Mouse (Mus musculus) cerebellum, adult 9-10 months (tissue): Measurements from ENCODE around the gene Mbd3l1.
A peak's percentile ranks its signal among the peaks of the same experiment; 100 is the strongest.

Experiments
- DNase-seq: peaks from one replicate; pipeline ENCODE4 v3.0.0; 2022

Mbd3l1 gene

GRCm38 (mm10) chr9:18478168-18478567 is at the start of gene Mbd3l1, which contains the start of gene Zfp558:
Gene Mbd3l1 (plus strand): TSS chr9:18478359.
Gene Zfp558 (minus strand): TSS chr9:18478268.
- no peak for DNase-seq

GRCm38 (mm10) chr9:18430354-18430753 is 47.8 kb upstream of the Mbd3l1 start, which contains the start of gene Mbd3l2:
Gene Mbd3l2 (plus strand): TSS chr9:18430654.
- no peak for DNase-seq

- DNase-seq, result no peak
These were observed 46.5 kb upstream of the Mbd3l1 start for GRCm38 (mm10) chr9:18431687-18432086.

- no peak for DNase-seq
These were observed 21.6 kb upstream of the Mbd3l1 start for GRCm38 (mm10) chr9:18456520-18456919.

- no peak for DNase-seq
These were observed 10.8 kb upstream of the Mbd3l1 start for GRCm38 (mm10) chr9:18467350-18467749.

- DNase-seq, result no peak
These were observed 10.2 kb upstream of the Mbd3l1 start for GRCm38 (mm10) chr9:18468005-18468404.

GRCm38 (mm10) chr9:18473324-18474128 is 4.6 kb upstream of the Mbd3l1 start:
- peak; percentile 33 for DNase-seq

- DNase-seq, result no peak
These were observed 29.9 kb downstream of the Mbd3l1 start for GRCm38 (mm10) chr9:18508098-18508497.
